Mouse (Mus musculus): ENCODE measurements at regions not wholly inside any gene's neighbourhood (a gene's known extent, or its start where the extent isn't known, plus 50 kb on each side); places are given as distances from the start of the nearest gene placed in this dataset.

DNA sequence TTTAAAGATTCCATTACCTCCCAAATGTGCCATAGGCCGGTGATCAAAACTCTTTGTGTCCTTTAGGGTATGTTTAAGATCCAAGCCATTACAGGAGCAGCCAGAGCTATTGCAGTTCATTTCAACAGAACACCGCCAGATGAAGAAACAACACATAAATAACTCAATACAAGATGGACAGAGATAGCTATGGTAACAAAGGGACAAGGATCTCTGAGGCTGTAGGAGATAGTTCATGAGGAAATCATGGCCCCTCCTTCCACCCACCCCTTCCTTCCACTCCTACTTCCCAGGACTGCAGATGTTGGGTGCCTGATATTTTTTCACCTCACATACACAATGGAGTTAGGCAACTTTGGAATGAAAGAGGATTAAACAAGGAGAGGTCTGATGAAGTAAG is 92.1 kb upstream of the Ofcc1 start:
- Histone ChIP-seq H3K36me3 (ENCODE audit: poor library complexity, severe bottlenecking) (no peaks in the 10 kb centered on the region), H3K27ac (no peak overlapping the region), H3K9ac (no peak overlapping the region), H3K4me3 (no peak overlapping the region), H3K4me2 (no peak overlapping the region), H3K9me3 (replicated peaks) (no peaks in the 10 kb centered on the region), H3K4me1 (no peaks in the 10 kb centered on the region), H3K27me3 (no peaks in the 10 kb centered on the region)
- ATAC-seq: no peak
- WGBS: 93% methylated on average over 2 of the region's 2 CpGs

- no peaks in the 10 kb centered on the region for H3K9me3 ChIP-seq (replicated peaks)
- H3K9ac ChIP-seq: no peak overlapping the region
- 83% methylated on average over 8 of the region's 8 CpGs for WGBS
- no peak overlapping the region for H3K27ac ChIP-seq
- no peak overlapping the region for H3K4me3 ChIP-seq
- no peak for ATAC-seq
- H3K36me3 ChIP-seq (ENCODE audit: poor library complexity, severe bottlenecking): no peaks in the 10 kb centered on the region
- no peaks in the 10 kb centered on the region for H3K27me3 ChIP-seq
- no peaks in the 10 kb centered on the region for H3K4me1 ChIP-seq
- no peak overlapping the region for H3K4me2 ChIP-seq
These were observed 68.6 kb upstream of the Ofcc1 start for GRCm38 (mm10) chr13:40429831-40430230.

DNA sequence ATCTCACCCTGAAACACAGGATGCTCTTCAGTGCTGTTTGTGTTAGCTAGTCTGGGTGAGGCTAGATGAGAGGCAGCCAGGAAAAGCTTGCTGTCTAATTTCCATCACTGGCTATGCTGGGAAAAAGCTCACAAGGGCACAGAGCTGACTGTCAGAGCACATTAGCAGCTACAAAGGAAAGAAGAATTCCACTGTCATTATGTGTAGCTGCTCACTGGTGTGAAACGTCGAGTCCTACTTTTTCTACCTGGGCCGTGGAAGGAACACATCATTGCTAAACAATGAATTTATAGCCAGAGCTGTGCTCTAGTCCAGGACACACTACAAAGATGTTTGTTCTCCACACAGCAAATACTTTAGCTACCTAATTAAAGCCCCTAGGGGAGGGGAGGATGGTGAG is 61.8 kb upstream of the Ofcc1 start:
- H3K4me2 ChIP-seq: no peak overlapping the region
- no peaks in the 10 kb centered on the region for H3K27me3 ChIP-seq
- H3K4me1 ChIP-seq: no peaks in the 10 kb centered on the region
- H3K4me3 ChIP-seq: no peak overlapping the region
- WGBS: 72% methylated on average over 3 of the region's 3 CpGs
- no peaks in the 10 kb centered on the region for H3K9me3 ChIP-seq (replicated peaks)
- no peak overlapping the region for H3K9ac ChIP-seq
- H3K36me3 ChIP-seq (ENCODE audit: poor library complexity, severe bottlenecking): no peaks in the 10 kb centered on the region
- ATAC-seq: no peak
- no peak overlapping the region for H3K27ac ChIP-seq

DNA sequence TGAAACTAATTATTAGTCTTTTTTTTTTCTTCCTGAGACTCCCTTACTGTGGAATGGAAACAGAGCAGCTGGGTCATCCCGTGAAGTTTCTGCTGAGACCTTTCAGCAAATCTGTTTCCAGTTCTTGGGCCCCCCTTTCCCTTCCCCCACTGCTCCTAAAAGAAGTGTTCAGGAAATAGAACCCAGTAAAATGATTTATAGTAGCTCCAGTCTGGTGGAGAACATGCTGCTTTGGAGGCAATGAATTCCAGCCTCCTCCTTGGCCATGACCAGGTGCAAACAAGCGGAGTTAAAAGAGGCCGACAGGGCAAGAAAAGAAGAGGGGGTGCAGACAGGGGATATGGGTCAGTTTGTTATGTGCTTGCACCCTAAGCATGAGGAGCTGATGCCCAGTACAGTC is 56.6 kb upstream of the Ofcc1 start:
- WGBS: 85% methylated on average over 3 of the region's 3 CpGs
- no peak overlapping the region for H3K27ac ChIP-seq
- no peak overlapping the region for H3K4me3 ChIP-seq
- no peaks in the 10 kb centered on the region for H3K27me3 ChIP-seq
- no peaks in the 10 kb centered on the region for H3K36me3 ChIP-seq (ENCODE audit: poor library complexity, severe bottlenecking)
- H3K9ac ChIP-seq: no peak overlapping the region
- no peak for ATAC-seq
- H3K4me2 ChIP-seq: no peak overlapping the region
- no peaks in the 10 kb centered on the region for H3K4me1 ChIP-seq
- no peaks in the 10 kb centered on the region for H3K9me3 ChIP-seq (replicated peaks)

DNA sequence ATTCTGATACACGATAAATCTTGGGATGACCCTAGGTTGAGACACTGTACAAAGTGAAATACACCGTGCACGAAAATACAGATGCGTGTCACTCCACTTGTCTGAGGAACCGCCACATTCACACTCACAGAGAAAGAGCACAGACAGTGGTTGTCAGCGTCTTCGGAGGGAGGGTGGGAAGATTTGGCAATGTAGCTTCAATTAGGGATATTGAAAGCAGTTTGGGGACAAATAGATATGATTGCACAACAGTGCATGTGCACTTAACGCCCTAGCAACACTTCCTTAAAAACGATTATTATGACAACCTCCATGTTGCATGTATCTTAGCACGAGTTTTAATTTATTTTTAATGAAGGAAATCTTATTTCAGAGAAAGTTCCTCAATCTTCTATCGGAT is 51.8 kb upstream of the Ofcc1 start:
- Histone ChIP-seq H3K27ac (no peak overlapping the region), H3K4me2 (no peak overlapping the region), H3K4me1 (no peaks in the 10 kb centered on the region), H3K4me3 (no peak overlapping the region), H3K9ac (no peak overlapping the region), H3K27me3 (no peaks in the 10 kb centered on the region), H3K36me3 (ENCODE audit: poor library complexity, severe bottlenecking) (no peaks in the 10 kb centered on the region), H3K9me3 (replicated peaks) (no peaks in the 10 kb centered on the region)
- no peak for ATAC-seq
- 94% methylated on average over 11 of the region's 11 CpGs for WGBS

Measured in forebrain, embryonic 13.5 days (tissue).